Mouse (Mus musculus): ENCODE measurements around the gene Vmn1r165.
"Not testable (repeated sequence)": the region's sequence is repeated elsewhere in the genome, so short reads cannot be mapped to it uniquely, and the experiment has no call there.

Vmn1r165 gene

GRCm38 (mm10) chr7:23217032-23217431 lies at the start of gene Vmn1r165:
Gene Vmn1r165 (plus strand): TSS chr7:23217332.
- not testable (repeated sequence) for DNase-seq (ENCODE audit: low read depth)

- DNase-seq (ENCODE audit: low read depth), result not testable (repeated sequence)
Observed at GRCm38 (mm10) chr7:23251582-23251981, 34.5 kb downstream of the Vmn1r165 start, which contains the start of gene Vmn1r166. Gene Vmn1r166 (minus strand): TSS chr7:23251682.

Data from c-Kit-positive CD71-positive TER-119-negative erythroid progenitor cells, embryonic 14.5 days (primary cell).